Mouse (Mus musculus) T-helper 2 cell (primary cell): ENCODE measurements around the gene Cyp2e1.

Source experiments
- in situ Hi-C: fragments of 300-600 bp; cut with MboI, MseI; formaldehyde crosslinking; loops from one replicate; pipeline ENCODE4 v1.15.1; 2025; ENCODE audit warnings: high pct_unique_total_duplicates

The Cyp2e1 gene

DNA sequence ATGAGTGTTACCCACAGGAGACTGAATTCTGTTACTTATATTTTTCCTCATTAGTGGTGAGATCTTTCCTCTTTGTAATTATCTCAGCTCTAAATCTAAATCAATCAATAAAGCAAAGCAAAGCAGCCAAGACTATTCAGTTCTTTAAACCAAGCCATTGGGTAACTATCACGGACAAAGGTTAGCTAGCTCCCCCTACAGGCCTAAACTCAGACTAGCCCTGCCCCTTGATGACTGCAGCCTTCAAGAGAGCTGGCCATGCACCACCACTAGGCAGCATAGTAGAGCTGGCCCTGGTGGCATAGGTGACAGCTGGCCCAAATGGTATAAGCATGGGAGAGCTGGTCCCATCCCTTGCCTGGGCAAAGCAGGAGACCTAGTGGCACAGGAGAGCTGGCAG, 42.2 kb downstream of the Cyp2e1 start:
- in situ Hi-C loops, result loop anchor here (10.0 kb wide), 1 partner anchor 621 kb away; no protein-coding TSS in a partner anchor

DNA sequence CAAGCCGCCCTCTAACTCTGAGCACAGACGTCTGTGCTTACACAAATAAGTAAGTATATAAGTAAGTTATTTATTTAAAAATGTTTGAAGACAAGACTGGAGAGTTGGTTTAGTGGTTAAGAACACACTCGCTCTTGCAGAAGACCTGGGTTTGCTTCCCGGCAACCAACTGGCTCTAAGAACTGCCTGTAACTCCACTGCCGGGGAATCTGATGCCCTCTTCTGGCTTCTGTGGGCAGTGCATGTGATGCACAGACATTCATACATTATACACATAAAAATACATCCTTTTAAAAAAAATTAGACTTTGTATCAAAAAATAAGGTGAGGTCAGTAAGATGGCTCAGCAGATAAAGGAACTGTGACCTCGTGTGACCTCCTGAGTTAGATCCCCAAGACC, 47.0 kb downstream of the Cyp2e1 start:
- in situ Hi-C loops, result no loop called here

DNA sequence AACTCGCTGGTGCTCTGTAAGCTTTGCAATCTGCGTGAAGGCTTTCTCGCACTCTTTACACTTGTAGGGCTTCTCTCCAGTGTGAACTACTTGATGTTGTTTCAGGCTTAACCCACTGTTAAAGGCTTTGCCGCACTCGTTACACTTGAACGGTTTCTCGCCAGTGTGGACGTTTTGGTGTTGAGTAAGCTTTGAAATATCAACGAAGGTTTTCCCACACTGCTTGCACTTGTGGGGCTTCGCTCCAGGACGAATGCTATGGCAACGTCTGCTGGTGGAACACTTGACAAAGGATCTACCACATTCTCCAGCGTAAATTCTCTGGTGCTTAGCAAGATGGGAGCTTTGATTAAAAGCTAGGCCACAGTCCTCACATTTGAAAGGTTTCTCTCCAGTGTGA, 48.2 kb downstream of the Cyp2e1 start:
- in situ Hi-C loops, result no loop called here

DNA sequence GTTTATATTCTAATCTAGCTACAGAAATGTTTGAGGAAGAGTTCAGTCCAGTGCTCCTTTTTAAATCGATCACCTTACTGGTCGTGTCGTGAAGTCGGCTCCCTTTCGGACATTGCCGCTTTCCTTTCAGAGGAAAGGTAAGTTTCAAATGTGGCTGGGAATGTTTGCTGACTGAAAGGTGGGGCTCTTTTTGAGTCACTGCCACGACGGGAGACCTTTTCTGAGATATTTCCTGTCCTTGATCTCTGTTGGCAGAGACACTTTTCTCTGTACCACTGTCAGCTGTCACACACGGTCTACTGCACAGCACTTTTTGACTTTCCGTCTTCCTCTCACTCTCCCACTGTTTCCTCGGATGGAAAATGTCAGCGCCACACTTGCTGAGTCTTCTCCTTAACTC, 49.3 kb downstream of the Cyp2e1 start:
- in situ Hi-C loops, result no loop called here

DNA sequence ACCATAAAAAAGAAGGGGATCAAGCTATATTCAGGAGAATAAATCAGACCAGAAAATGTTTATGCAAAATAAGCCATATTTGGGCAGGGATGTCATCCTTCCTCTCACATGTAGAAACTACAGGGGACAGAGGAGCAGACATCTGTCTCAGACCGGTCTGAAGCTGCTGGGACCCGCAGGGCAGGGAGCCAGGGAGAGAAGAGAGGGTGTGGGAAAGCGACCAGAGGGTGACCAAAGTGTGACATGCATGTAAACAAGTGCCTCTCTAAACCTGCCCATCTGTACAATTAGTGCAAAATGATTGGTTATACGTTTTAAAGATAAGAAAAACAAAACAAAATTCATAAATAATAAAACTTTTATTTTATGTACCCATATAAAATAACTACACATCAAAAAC, 56.6 kb downstream of the Cyp2e1 start:
- in situ Hi-C loops, result no loop called here

DNA sequence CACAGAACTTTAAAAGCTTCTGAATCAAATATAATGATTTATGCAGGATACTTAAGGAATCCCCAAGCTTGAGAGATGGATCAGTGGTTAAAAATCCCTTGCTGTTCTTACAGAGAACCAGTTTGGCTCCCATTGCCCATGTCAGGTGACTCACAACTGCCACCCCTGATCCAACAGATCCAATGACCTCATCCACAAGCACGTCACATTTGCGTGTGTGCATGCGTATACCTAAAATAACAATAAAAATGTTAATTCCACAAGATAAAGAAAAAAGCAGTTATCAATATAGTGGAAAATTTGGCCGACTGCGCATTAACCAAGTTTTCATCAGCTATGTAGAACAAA, 57.7 kb downstream of the Cyp2e1 start:
- in situ Hi-C loops, result no loop called here

DNA sequence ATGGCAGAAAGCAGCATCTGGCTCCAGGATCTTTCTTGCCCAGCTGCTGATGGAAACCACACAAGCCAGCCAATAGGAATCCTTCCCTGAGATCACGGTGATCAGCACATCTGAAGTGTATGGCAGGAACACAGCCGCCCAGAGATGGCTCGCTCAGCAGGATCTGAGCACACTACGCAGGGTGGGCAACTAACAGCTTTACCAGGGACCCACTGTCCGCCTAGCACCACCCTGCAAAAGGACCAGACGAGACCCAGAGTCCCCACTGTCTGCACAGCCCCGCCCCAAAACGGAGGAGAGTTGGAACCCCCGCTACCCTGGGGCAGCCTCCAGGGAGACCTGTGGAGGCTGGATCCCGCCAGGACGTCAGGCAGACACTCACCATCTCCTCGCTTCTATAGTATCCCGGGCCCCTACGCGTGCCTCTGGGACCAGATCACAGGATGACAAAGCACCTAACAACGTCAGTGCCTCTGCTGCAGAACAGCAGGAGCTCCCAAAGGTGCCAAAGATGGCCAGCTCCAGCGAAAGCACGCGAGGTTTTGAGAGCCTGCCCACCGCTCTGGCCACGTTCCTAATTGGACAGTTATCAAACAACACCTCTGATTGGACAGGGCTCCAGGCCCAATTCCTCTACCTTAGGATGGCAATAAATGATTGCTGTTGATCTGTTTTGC, 58.3 kb downstream of the Cyp2e1 start, which contains the start of gene Zfp941:
Zfp941 (minus strand) TSS at position 526 of the 677 bp plus-strand sequence.
- in situ Hi-C loops, result no loop called here

DNA sequence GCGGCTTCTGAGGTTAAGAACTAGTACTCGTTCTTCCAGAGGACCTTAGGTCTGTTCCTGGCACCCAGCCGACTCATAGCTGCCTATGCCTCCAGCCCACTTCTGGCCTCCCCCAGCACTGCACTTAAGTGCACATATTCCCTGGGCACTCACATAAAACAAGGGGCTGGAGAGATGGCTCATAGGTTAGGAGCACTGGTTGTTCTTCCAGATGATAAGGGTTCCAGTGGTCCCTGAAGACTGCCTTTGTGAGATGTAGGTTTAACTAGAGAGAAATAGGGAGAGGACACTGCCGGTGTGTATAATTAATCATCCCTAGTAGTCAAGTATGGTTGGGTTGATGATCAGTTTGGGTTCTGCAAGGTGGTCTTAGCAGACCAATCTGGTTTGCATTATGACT, 59.2 kb downstream of the Cyp2e1 start:
- in situ Hi-C loops, result no loop called here
